Mouse (Mus musculus): ENCODE data around the gene Trcg1.

Trcg1 gene

DNA sequence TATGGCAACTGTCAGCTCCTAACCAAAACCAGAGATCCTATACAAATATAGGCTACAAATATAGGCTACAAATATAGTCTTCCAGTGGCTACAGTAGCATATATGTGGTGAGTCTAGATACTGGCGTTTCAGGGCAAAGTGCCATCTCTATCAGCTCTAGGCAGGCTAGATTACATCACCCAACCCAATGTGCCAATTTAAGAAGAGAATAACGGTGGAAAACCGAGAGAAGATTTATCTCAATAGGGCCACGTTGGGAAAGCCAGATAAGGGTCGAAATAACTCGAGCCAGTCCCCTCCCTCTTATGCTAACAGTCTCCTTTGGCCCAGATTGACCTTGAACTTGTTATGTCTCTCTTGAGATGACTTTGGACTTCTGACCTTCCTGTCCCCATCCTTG lies 3.2 kb upstream of the Trcg1 start:
- DNase-seq (ENCODE audit: low spot score): no peak

DNA sequence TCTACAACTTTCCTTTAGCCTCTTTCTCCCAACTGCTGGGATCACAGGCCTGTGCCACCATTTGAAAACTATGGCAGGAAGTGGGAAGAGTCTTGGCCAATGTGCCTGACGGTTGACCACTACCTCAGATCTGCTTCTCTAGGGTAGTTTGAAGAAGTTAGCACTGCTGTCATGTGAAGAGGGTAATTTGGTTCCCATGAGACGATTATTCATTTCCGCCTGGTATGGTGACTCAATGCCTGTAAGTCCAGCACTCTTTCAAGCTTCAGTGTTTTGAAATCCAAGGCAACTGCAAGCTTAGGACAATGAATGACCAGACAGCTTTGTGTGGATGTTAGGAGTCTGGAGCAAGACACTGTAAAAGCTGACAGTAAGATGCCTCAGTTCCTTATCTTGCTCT lies 2.6 kb upstream of the Trcg1 start:
- DNase-seq (ENCODE audit: low spot score): no peak

DNA sequence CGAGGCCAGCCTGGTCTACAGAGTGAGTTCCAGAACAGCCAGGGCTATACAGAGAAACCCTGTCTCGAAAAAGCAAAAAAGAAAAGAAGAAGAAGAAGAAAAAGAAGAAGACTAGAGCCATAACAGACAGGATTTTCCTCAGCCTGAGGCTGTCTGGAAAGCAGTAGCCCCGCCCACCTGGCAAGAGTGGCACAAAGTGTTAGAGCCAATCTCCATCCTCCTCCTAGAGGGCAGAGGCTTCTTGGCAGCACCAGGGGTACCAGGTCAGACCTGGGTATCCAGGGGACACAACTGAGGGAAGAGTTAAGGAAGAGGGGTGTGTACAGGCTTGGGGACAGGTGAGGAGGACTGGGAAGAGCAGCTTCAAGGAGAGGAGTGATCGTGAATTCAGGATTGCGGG lies 1.3 kb downstream of the Trcg1 start:
- no peak for DNase-seq (ENCODE audit: low spot score)

DNA sequence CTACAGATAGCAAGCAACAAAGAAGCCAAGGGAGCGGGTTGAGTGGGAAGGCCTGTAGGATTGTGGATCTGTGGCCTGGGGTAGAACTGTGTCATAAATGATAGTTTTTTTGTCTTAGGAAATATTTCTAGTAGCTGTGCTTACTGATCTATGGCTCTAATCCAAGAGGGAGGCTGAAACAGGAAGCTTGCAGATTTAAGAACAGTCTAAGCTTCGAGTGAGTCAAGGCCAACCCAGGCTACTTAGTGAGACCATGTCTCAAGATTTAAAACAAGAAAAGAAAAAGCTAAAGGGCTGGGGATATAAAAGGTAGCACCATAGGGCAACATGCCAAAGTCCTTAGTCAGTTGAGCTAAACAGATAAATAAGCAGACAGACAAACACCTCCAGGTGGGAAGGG lies 1.9 kb downstream of the Trcg1 start:
- DNase-seq (ENCODE audit: low spot score): no peak

DNA sequence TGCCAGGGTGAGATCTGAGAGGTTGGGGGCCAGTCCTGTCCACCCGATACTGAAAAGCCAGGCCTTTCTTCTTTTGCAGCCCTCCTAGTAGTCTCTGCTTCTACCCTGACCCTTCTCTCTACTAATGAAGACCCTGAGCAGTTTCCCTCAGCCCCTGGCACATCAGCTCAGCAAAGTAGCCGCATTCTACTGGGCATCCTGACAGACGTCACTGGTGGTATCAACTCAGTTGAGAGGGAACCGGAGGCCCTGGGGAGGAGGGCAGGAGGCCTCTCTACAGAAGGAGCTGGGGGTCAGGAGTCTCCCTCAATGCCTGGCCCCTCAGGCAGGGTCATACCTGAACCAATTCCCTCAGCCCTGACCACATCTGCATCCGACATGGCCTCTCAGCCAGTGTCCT lies 4.8 kb downstream of the Trcg1 start:
- DNase-seq (ENCODE audit: low spot score): no peak

DNA sequence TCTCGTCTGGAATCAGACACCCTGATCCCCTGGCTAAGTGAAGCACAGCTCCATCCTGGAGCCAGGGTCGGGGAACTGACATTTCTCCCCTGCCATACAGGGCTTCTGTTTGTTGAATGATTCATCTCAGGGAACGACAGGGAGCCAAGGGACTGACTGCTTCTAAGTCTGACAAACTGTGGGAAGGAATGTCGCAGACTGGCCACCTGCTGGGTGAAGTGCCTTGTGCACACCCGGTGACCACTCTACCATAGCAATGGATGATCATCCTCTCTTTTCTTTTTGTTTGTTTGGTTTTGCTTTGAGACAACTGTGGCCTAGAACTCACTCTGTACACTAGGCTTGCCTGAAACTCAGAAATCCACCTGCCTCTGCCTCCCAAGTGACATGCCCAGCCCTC lies 6.6 kb downstream of the Trcg1 start:
- no peak for DNase-seq (ENCODE audit: low spot score)

DNA sequence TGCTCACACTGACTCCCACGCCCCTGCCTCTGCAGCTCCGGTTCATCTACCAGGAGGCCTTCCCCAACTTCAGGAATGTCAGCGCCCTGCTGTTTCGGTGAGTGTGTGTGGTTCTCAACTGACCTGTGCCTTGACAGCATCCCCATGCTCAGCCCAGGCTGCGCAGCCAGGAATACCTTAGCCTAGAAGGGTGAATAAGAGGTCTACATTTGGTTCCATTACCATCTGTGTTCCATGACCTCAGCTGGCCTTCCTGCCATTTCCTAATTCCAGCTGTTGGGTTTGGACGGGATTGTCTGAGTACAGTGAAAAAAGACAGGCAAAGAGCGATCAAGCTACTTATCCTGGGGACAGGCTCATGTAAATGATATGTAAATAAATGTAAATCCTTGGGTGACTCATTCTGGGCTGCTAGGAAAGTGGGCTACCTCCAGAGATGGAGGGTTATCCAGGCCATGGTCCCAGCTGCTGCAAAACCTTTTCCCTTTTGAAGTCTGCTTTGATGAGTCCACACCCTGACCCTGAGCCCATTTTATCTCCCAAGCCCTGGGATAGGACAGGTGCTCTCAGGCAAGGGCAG lies 7.8 kb downstream of the Trcg1 start:
- DNase-seq (ENCODE audit: low spot score): no peak

DNA sequence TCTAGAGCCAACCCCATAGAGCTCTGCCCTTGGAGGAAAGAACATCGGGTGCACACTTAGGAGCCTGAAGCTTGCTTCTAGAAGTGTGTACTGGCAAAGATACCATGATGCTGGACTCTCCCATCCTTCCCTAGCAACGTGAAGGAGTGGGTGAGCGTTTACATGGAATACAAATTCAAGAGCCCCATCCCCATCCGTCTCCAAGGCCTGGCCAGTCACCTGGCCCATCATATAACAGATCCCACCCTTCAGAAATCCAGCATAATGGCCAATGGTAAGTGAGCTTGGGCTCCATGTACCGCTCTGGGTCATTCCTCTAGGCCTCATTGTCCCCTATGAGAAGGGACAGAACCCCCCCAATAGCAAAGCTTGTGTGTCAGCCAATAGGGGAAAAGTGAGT lies 10.1 kb downstream of the Trcg1 start:
- no peak for DNase-seq (ENCODE audit: low spot score)

DNA sequence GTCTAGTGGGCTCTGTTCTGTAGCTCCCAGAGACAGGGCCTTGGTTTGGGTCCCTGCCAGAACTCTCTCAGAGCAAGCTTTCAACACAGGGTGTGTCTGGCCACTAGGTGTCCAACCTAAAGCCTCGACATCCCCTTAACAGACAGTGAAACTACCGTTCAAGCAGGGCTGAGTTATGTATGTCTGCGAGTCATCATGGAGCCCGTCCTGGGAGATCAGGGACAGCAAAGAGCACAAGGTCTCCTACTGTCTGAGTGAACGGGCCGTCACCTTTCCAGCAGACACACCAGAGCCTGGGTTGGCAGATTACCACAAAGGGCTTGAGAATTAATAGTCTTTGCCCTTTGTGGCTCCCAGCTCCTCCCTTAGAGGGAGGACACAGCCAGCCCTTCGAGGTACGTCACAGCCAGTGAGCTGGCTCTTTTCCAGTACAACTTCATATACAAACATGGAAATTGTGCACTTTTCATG lies 10.9 kb downstream of the Trcg1 start:
- DNase-seq (ENCODE audit: low spot score): no peak

DNA sequence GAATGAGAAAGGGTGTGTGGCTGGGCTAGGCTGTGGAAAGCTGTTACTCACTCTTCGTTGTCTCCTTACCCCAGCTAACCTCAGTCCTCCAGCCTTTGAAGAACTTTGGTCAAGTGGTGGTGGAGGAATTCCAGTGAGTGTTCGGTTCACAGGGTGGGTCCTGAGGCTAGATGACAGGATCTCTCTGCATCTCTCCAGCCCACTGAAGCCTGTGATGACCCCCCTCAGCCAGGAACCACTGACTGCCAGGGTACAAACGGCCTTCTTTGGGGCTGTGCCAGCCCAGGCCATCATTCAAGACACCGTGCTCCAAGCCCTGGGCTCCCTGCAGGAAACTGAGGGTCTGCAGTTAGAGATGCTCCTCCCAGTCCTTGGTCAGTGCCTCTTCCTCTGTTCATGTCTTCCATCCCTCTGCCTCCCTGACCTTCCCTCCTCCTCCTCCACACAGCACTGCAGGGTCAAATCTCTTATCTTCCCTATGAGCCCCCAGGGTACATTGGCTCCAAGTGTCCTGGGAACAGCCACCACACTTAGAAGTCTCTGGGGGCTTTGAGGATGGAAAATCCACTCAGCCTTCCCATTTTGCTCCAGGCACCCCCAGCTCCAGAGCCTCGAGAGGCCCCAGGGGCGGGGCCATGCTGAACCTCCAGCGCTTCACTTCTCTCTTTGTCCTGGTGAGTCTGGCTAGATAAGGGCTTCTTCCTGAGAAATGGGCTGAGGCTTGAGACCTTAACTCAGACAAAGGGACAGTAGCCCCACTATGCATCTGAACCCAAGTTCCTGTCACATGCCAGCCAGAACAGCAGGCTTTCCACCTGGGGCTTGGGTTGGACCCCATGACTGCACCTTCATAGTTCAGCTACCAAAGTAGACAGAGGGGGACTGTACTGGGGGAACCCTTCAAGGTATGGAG lies 11.9 kb downstream of the Trcg1 start:
- no peak for DNase-seq (ENCODE audit: low spot score)

DNA sequence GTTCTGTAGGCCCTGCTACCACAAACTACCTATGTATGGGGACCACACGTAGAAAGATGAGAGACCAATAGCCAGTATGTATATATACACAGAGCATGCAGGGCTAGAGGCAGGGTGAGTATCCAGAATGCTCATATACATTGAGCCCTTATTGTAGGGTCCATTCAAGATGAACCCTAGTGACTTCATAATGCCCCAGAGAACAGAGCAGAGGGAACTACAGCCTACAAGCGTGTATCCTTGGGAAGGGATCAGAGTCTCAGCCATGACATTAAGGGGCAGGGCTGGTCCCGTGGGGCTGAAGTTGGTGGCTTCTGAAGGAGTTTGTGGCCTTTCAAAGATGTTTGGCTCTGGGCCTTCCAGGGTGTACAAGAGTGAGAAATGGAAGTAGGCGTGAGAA lies 13.7 kb downstream of the Trcg1 start:
- no peak for DNase-seq (ENCODE audit: low spot score)

DNA sequence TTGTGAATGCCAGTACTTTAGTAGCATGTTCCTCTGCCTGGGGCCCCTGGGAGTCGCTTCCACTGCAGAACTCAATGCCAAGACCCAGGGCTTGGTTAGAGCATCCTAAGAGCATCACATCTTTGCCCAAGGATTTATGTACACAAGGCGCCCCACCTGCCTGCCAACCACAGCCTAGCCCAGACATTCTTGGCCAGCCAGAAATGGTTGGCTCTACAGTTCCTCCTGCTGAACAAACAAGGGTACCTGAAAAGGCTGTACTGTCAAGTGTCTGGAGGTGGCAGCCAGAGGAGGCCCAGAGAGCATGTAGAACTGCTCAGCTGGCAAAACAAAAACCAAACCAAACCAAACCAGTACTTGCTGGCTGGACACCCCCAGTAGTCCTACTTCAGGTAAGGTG lies 14.8 kb downstream of the Trcg1 start:
- no peak for DNase-seq (ENCODE audit: low spot score)

DNA sequence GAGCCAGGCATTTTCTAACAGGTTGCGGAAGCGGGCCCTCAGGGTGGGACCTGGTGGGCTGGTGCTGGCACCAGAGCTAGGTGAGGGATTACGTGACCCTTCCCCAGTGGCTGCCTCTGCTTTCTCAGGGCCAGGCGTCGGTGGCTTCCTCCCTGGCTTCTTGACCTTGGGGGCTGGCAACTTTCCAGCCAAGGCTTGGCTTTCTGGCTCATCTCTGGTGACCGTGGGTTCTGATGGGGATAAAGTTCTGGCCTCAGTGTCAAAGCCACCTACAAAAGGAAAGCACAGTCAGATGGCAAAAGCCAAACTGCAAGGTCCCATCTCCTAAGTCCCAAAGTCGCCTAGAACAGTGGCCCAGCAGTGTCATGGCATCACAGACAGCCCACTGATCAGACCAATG lies 17.7 kb downstream of the Trcg1 start:
- DNase-seq (ENCODE audit: low spot score): peak; percentile 60

DNA sequence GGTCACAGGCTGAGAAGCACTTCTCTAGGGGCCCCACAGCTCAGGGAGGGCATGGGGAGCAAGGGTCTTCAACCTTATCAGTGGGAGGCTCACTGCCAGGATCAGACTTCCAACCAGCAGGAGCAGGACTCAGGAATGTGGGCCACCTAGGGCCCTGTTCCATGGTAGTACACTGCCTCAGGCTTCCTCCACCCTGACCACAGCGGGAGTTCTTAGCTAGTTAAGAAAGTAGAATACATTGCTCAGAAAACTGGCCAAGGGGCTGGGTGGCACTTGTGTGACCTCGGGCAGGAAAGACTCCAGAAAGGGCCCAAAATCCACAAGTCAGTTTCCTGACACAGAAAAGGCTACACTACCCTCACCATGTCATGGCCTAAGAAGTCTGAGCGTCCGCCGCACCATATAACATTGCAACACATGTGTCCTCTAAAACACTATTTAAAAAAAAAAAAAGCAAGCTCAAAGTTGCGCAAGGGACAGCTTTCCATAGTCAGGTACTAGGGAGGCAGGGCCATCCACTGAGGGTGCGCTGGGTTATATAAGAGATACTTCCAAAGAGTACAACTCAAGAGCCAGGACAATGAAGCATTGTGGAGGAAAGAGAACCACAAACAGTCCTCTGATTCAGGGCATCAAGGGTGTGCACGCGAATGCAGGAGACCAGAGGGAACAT lies 18.6 kb downstream of the Trcg1 start:
- no peak for DNase-seq (ENCODE audit: low spot score)

DNA sequence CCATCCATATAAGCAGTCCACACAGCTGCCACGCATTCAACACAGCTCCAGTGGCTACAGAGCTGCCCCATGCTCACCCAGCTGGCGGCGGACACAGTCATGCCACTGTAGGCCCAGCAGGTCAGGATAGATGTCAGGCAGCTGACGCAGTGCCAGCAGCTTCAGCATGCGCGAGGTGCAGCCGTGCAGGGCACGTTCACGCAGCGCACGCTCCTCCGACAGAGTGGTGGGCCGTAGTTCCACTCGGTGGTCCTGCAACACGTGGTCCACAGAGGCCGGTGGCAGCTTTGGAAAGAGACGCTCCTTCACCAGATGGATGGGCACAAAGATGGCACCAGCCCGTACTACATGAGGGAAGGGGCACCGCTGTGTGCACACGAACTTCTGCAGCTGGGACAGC lies 20.0 kb downstream of the Trcg1 start:
- no peak for DNase-seq (ENCODE audit: low spot score)

DNA sequence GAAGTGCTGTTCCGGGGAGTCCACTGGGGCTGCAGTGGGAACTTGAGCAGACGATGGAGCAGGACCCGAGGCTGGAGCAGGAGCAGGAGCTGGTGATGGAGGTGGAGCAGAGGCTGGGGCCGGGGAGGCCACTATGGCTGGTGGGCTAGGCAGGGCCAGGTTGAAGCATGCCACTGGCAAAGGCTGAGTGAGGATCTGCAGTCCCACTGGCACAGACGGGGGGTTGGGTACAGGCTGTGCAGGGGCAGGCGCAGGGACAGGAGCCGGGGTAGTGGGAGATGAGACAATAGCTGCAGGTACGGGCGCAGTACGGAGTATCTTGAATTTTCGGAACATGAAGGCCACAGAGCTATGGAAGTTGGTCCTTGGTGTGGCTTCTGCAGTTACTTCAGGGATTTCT lies 20.5 kb downstream of the Trcg1 start:
- DNase-seq (ENCODE audit: low spot score): no peak

DNA sequence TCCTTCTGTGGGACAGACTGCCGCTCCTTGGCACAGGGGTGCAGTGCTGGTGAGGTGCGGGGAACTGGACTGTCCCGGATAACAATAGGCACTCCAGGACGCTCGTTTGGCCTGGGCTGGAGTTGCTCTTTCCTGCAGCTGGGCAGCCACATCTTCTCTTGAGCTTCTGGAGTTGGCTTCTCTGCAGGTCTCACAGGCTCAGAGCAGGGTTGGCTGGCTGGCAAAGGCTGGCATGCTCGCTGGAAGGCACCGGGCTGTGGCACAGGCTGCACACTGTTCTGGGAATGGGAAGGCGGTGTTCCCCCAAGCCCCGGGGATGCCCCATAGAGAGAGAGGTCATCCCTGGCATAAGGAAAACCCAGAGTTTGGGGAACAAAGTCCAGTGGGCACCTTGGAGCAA lies 21.3 kb downstream of the Trcg1 start:
- DNase-seq (ENCODE audit: low spot score): no peak

DNA sequence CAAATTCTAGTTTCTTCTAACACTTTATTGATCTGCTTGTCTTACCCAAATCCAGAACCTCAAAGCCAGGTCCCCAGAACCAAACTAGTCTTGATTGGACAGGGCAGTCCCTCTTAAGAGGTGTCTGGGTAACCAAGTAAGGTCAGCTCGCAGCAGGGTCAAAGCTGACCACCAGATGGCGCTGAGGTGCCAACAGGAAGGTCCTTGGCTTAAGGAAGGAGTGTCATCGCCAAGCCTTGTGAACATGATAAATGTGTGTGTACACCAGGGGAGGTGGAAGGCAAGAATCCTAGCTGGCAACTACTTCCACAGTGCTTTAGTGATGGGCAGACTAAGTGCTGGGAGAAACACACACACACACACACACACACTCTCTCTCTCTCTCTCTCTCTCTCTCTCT lies 23.4 kb downstream of the Trcg1 start:
- DNase-seq (ENCODE audit: low spot score): peak; percentile 82

DNA sequence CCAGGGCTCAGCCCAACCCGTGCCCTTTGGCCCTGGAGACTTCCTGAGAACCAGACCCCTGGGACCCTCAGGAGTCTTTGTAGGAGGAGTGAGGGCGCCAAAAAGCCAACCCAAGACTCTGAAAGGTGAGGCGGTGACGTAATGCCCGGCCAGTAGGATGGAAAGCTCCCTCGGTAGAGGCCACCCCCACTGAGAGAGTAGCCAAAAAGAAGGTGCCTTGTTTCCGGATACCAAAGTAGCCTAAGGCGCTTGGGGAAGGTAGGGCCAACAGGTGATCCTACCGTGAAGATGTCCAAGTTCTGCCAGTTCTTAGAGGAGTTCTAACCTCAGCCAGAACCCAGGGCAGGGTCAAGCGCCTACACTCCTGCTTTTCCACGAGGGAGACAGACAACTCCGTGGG lies 24.6 kb downstream of the Trcg1 start:
- DNase-seq (ENCODE audit: low spot score): no peak

DNA sequence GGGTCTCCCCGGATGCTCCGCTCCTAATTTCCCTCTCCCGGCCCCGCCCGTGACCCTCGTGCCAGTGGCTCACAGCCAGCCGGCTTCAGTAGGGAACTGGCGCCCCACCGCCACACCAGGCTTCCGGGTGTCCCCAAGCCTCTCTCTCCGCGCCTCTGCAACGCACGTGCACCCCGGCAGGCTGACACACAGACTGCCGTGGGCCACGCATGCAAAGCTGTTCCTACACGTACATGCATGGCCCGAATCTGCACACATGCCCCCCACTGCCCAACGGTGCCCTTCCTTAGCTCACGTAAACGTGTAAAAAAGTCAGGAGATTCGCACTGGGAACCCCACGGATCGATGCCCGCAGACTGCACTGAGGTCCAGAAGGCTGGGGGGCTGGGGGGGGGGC lies 25.2 kb downstream of the Trcg1 start:
- peak; percentile 39 for DNase-seq (ENCODE audit: low spot score)

DNA sequence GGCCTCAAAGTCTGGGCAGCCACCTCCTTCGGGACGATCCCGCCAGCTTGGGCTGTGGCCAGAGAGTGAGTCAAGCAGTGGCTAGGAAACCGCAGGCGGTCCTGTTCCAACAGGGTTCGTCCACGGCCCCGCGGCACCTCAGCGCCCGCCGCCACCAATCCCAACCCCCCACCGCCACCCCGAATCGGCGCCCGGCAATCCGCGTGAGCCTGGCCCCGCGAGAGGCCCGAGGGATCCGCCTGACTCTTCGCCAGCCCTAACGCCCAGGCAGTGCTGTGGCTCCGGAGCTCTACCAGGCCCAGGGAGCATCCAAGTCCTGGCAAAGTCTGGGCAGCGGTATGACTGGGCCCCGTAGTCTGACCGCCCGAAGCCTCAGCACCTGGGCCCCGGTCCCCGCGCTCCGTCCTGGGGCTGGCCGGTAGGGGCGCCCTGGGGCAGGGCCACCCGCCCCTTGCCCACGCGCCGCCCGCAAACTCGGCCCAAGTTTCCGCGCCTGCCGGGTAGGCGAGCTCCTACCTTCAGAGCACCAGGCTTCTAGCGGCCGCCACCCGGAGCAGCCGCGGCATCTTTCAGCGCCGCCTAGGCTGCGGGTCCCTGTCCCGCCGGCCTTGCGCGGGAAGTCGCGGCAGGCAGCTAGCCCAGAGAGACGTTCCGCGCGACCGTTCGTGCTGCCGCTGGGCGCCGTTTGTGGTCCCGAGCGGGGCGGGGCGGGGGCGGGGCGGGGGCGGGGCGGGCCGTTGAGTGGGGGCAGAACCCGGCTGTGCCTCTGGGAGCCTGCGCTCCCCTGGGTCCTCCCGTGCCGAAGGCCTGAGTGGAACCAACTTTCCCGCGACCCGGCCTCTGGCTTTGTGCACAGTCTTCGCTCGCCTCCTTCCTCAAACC lies 25.8 kb downstream of the Trcg1 start, which contains the start of gene 1700017B05Rik:
TSS of gene 1700017B05Rik (minus strand) at position 700 of the 882 bp plus-strand sequence.
- peak; percentile 58 for DNase-seq (ENCODE audit: low spot score)
